In the genomic region with DNA sequence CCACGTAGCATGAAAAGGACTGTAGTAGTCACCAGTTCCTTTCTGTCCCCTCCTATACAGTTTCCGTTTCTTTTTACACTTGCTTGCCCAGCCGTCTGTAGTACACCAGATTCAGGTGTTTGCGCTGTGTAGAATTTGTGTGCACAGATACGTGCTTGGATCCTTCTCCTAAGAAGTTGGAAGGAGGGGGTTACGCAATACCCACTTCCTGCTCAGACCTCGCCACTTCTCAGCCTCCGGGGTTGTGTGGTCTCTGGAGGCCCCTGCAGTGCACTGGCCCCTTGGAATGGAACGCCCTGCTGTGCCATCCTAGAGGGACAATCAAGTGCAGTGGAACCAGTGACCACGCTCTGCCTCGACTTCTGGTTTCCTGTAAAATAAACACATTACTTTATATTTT, we compare ENCODE assay signal across 11 mouse cellular contexts. TPM values are rescaled to one million over a fixed set of nuclear protein-coding genes. Genes with fewer than 3 reads are reported as not detected.
DNase-seq lines count a peak whose midpoint lies in the region; ATAC-seq lines count a peak whose summit lies in the region.
"Had no signal": no experiment of that assay in that cellular context is flagged by ENCODE, and none has a peak within 500 bp of the region (broad histone marks: within the 10 kb centered on the region; RNA-seq: fewer than 3 reads in every experiment).

No protein-coding gene starts in this region.

- H3K4me1 ChIP-seq in kidney, embryonic 15.5 days, result peaks cover 37% of the 10 kb centered on the region
- no peaks in the 10 kb centered on the region for H3K4me1 ChIP-seq in midbrain, embryonic 11.5 days (ENCODE audit: control insufficient read depth, insufficient read depth, low read length)
- H3K4me1 ChIP-seq: embryonic facial prominence, embryonic 15.5 days had no signal

- H3K27me3 ChIP-seq in kidney, embryonic 15.5 days, result no peaks in the 10 kb centered on the region
- H3K27me3 ChIP-seq in midbrain, embryonic 11.5 days (ENCODE audit: control insufficient read depth, insufficient read depth, low read length), result no peaks in the 10 kb centered on the region
- H3K27me3 ChIP-seq: embryonic facial prominence, embryonic 15.5 days had no signal

- 65% methylated on average over 11 of the region's 11 CpGs for WGBS in kidney, embryonic 15.5 days
- 76% methylated on average over 11 of the region's 11 CpGs for WGBS in midbrain, embryonic 11.5 days

- no peak for DNase-seq in kidney, postnatal 25 days
- peak; percentile 26 for DNase-seq in liver
- peak; percentile 40 for DNase-seq in lung, postnatal 36 days
- DNase-seq in thymus, postnatal 14 days, result peak; percentile 32
- DNase-seq in midbrain, embryonic 11.5 days (ENCODE audit: low spot score, missing footprints), result no peak
- no peak for DNase-seq in T-cell, adult 2 months (ENCODE audit: low spot score)
- DNase-seq in right cerebral cortex, adult 2 months (ENCODE audit: low spot score in 2 of 2), result no peak
- DNase-seq: cerebellum, postnatal 14 days had no signal

- no peaks in the 10 kb centered on the region for H3K9me3 ChIP-seq in kidney, embryonic 15.5 days (replicated peaks)
- no peaks in the 10 kb centered on the region for H3K9me3 ChIP-seq in midbrain, embryonic 11.5 days (ENCODE audit: control insufficient read depth, low read length)
- H3K9me3 ChIP-seq: embryonic facial prominence, embryonic 15.5 days had no signal

- peak overlapping the region; percentile 41; the same call in 1 of the 2 replicates for H3K27ac ChIP-seq in kidney, embryonic 15.5 days
- H3K27ac ChIP-seq in midbrain, embryonic 11.5 days (ENCODE audit: low read depth, low read length), result no peak overlapping the region
- H3K27ac ChIP-seq: embryonic facial prominence, embryonic 15.5 days; kidney, postnatal 0 days had no signal

- no peak overlapping the region for H3K4me2 ChIP-seq in kidney, embryonic 15.5 days
- no peak overlapping the region for H3K4me2 ChIP-seq in midbrain, embryonic 11.5 days
- H3K4me2 ChIP-seq: embryonic facial prominence, embryonic 15.5 days had no signal

- no peak overlapping the region for H3K4me3 ChIP-seq in kidney, embryonic 15.5 days (replicated peaks)
- H3K4me3 ChIP-seq in midbrain, embryonic 11.5 days (ENCODE audit: low read depth, low read length), result no peak overlapping the region
- H3K4me3 ChIP-seq: embryonic facial prominence, embryonic 15.5 days had no signal

- no peaks in the 10 kb centered on the region for H3K36me3 ChIP-seq in kidney, embryonic 15.5 days
- peaks cover 4% of the 10 kb centered on the region; the same call in 1 of the 2 replicates for H3K36me3 ChIP-seq in midbrain, embryonic 11.5 days (ENCODE audit: control insufficient read depth, insufficient read depth, low read length)
- H3K36me3 ChIP-seq: embryonic facial prominence, embryonic 15.5 days had no signal

- H3K9ac ChIP-seq in kidney, embryonic 15.5 days, result no peak overlapping the region
- H3K9ac ChIP-seq in midbrain, embryonic 11.5 days (ENCODE audit: low read length), result no peak overlapping the region
- H3K9ac ChIP-seq: embryonic facial prominence, embryonic 15.5 days had no signal

- ATAC-seq in kidney, embryonic 15.5 days (replicated peaks; ENCODE audit: low FRiP score), result no peak
- ATAC-seq in midbrain, embryonic 11.5 days (ENCODE audit: low FRiP score), result no peak

RNA-seq across cellular contexts. Expression of gene Lypd6b, which starts 16.3 kb away (rescaled TPM):
- 10.0 and 11.6 TPM in 2 replicates for polyA plus RNA-seq in kidney, embryonic 15.5 days (2015; fragmentation: Nextera tagmentation; extraction: Ambion mirVana)
- polyA plus RNA-seq in midbrain, embryonic 11.5 days (2014; fragmentation: Nextera tagmentation; extraction: Ambion mirVana), result 0.36 and 0.87 TPM in 2 replicates

Comparison
In these comparisons a context has a peak if more than half of its experiments do, and no peak if none do; other contexts are left out.
1. DNase-seq: peak in liver (single experiment), lung, postnatal 36 days (single experiment) and thymus, postnatal 14 days (single experiment); none in kidney, postnatal 25 days (0 of 2), midbrain, embryonic 11.5 days (single experiment), T-cell, adult 2 months (single experiment) and right cerebral cortex, adult 2 months (0 of 2).